Mouse (Mus musculus): Measurements from ENCODE around the gene Syt1. TPM values are rescaled to one million over a fixed set of nuclear protein-coding genes. Genes with fewer than 3 reads are reported as not detected.

The Syt1 gene
- polyA plus RNA-seq, 1 experiment from 2014 or later = 1.0 TPM

DNA sequence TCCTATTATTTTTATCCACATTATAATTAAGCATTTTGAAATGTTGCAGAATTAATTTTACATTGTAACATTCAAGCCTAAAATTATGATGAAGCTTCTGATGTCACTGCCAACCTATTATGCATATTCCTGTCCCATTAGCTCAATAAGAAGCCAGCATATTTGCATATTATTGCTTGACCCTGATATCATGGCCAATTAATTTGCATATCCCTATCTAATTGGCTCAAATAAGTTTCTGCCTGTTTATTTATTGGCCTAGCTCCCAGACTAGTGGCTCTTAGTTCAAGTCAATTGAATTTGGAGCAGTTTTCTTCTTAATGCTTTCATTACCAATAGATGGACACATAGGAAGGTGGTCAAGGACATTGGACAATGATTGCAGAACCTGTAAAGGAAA is 433.2 kb downstream of the Syt1 start:
- Histone ChIP-seq H3K36me3 (ENCODE audit: control insufficient read depth, insufficient read depth, low read length) (no peaks in the 10 kb centered on the region), H3K9ac (ENCODE audit: low read depth, low read length) (no peak overlapping the region), H3K27ac (ENCODE audit: low read depth, low read length) (no peak overlapping the region), H3K9me3 (ENCODE audit: control insufficient read depth, low read length) (no peaks in the 10 kb centered on the region), H3K4me2 (replicated peaks; ENCODE audit: low read depth, low read length) (no peak overlapping the region), H3K4me3 (ENCODE audit: low read length) (no peak overlapping the region), H3K4me1 (ENCODE audit: control insufficient read depth, insufficient read depth, low read length) (no peaks in the 10 kb centered on the region), H3K27me3 (ENCODE audit: control insufficient read depth, insufficient read depth, low read length) (no peaks in the 10 kb centered on the region)
- ATAC-seq (ENCODE audit: low FRiP score, low TSS enrichment) = no peak

DNA sequence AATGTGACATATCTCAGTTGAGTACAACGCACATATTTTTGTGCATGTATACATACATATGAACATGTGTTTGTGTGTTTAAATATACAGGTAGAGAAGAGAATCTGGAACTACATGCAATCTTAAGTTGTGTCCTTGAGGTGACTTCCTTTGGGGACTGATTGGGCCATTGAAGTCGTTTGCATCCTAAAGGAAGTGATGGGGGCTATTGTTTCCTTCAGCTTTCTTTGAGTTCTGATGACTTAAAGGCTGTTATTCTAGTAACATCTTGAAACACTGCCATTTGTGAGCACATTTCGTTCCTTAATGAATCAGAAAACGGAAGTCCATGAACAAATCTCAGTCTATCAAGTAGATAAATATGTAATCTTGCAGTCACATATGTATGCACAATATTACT is 438.0 kb downstream of the Syt1 start:
- no peak overlapping the region for H3K9ac ChIP-seq (ENCODE audit: low read depth, low read length)
- H3K4me1 ChIP-seq (ENCODE audit: control insufficient read depth, insufficient read depth, low read length) = peaks cover 6% of the 10 kb centered on the region
- H3K4me3 ChIP-seq (ENCODE audit: low read length) = no peak overlapping the region
- no peaks in the 10 kb centered on the region for H3K9me3 ChIP-seq (ENCODE audit: control insufficient read depth, low read length)
- 64% methylated on average over 4 of the region's 4 CpGs for WGBS
- no peaks in the 10 kb centered on the region for H3K27me3 ChIP-seq (ENCODE audit: control insufficient read depth, insufficient read depth, low read length)
- no peaks in the 10 kb centered on the region for H3K36me3 ChIP-seq (ENCODE audit: control insufficient read depth, insufficient read depth, low read length)
- no peak overlapping the region for H3K4me2 ChIP-seq (replicated peaks; ENCODE audit: low read depth, low read length)
- H3K27ac ChIP-seq (ENCODE audit: low read depth, low read length) = no peak overlapping the region
- ATAC-seq (ENCODE audit: low FRiP score, low TSS enrichment) = no peak

DNA sequence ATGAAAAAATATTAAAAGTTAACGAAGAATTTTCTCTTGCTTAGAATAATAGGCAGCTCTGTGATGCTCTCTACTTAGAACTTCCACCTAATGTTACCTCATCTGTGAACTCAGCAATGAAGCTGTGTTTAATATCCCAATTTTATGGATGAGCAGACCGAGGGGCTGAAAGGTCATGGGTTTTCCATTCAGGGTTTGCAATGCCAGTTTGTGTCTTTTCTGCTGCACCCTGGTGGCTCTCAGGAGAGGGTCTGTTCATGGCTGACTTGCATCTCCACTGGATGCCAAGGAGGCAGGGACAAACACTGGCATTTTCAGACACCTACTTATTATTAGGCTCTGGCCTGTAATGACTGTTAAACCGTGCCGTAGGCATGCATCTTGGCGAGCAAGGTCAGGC is 439.7 kb downstream of the Syt1 start:
- no peaks in the 10 kb centered on the region for H3K36me3 ChIP-seq (ENCODE audit: control insufficient read depth, insufficient read depth, low read length)
- no peak overlapping the region for H3K27ac ChIP-seq (ENCODE audit: low read depth, low read length)
- WGBS = 80% methylated on average over 5 of the region's 5 CpGs
- H3K9ac ChIP-seq (ENCODE audit: low read depth, low read length) = no peak overlapping the region
- no peak overlapping the region for H3K4me2 ChIP-seq (replicated peaks; ENCODE audit: low read depth, low read length)
- no peaks in the 10 kb centered on the region for H3K9me3 ChIP-seq (ENCODE audit: control insufficient read depth, low read length)
- no peaks in the 10 kb centered on the region for H3K27me3 ChIP-seq (ENCODE audit: control insufficient read depth, insufficient read depth, low read length)
- ATAC-seq (ENCODE audit: low FRiP score, low TSS enrichment) = no peak
- peaks cover 8% of the 10 kb centered on the region for H3K4me1 ChIP-seq (ENCODE audit: control insufficient read depth, insufficient read depth, low read length)
- H3K4me3 ChIP-seq (ENCODE audit: low read length) = no peak overlapping the region

DNA sequence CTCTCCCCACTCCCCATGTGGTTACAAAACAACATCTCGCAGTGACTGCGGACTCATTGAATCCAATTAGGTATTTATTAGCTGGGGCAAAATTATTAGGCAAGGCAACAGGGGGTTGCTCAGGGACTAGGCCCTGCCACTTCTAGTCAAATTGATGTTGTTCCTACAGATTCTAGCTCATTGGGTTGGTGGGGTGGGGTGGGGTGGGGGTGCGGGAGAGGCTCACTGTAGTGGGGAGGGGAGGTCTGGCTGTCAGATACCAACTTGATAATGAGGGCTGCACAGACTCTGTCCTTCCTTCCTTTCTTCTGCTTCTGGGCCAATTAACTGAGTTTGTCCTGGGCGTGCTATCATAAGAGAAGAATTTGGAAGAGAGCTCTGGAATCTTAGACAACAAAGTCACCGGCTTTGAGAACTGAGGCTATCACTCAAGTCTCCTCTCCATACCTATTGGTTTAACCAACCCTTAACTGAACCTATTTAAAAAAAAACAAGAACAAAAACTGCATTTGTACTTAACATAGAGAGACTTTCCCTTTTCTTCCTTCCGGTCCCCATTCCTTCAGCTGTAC is 441.1 kb downstream of the Syt1 start:
- Histone ChIP-seq H3K4me1 (ENCODE audit: control insufficient read depth, insufficient read depth, low read length) (peaks cover 8% of the 10 kb centered on the region), H3K27ac (ENCODE audit: low read depth, low read length) (no peak overlapping the region), H3K9ac (ENCODE audit: low read depth, low read length) (no peak overlapping the region), H3K4me3 (ENCODE audit: low read length) (no peak overlapping the region), H3K9me3 (ENCODE audit: control insufficient read depth, low read length) (no peaks in the 10 kb centered on the region), H3K27me3 (ENCODE audit: control insufficient read depth, insufficient read depth, low read length) (no peaks in the 10 kb centered on the region), H3K36me3 (ENCODE audit: control insufficient read depth, insufficient read depth, low read length) (no peaks in the 10 kb centered on the region), H3K4me2 (replicated peaks; ENCODE audit: low read depth, low read length) (no peak overlapping the region)
- WGBS = 87% methylated on average over 6 of the region's 6 CpGs
- ATAC-seq (ENCODE audit: low FRiP score, low TSS enrichment) = no peak

DNA sequence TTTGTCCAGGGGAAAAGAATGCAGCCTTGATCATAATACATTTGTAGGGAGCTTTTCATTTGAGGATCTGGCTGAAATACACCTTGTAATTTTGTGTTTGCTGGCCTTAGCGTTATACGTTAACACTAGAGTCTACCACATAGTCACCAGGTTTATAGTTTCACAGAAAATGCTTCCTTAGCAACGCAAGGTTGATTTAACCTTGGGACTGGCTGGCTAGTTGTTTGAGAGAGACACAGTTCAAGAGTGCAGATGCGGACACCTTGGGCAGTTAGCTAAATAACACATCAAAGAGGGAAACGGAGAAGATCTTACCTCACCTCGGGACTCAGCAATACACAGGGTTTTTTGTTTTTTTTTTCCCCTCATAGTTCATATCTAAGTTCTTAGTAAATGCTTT is 441.9 kb downstream of the Syt1 start:
- ATAC-seq (ENCODE audit: low FRiP score, low TSS enrichment) = no peak

DNA sequence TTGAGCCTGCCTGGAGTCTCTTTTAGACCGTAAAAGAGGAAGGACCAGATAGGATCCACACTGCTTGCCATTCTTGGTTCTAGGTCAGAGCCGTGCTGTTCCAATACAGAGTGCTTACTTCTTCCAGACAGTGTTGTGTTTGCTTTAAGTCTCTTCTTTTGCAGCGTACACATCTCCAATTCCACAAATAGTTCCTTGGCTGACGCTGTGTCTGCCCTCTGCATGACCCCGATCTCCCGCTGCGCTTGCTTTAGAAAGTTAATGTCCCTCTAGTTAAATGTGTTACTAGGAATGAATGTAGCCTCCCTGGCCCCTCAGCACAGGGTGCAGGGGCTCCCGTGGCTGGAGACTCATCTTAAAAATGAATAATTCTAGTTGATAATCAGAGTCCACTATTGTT is 442.6 kb downstream of the Syt1 start:
- Histone ChIP-seq H3K4me3 (ENCODE audit: low read length) (no peak overlapping the region), H3K27me3 (ENCODE audit: control insufficient read depth, insufficient read depth, low read length) (no peaks in the 10 kb centered on the region), H3K36me3 (ENCODE audit: control insufficient read depth, insufficient read depth, low read length) (no peaks in the 10 kb centered on the region), H3K9ac (ENCODE audit: low read depth, low read length) (no peak overlapping the region), H3K27ac (ENCODE audit: low read depth, low read length) (no peak overlapping the region), H3K4me2 (replicated peaks; ENCODE audit: low read depth, low read length) (peak overlapping the region; percentile 24), H3K9me3 (ENCODE audit: control insufficient read depth, low read length) (no peaks in the 10 kb centered on the region), H3K4me1 (ENCODE audit: control insufficient read depth, insufficient read depth, low read length) (peaks cover 8% of the 10 kb centered on the region)
- ATAC-seq (ENCODE audit: low FRiP score, low TSS enrichment) = peak; percentile 83
- WGBS = 9% methylated on average over 8 of the region's 8 CpGs

More for the DNA sequence above, 441.9 kb downstream of the Syt1 start:
- no peak overlapping the region for H3K4me3 ChIP-seq (ENCODE audit: low read length)
- no peak overlapping the region for H3K4me2 ChIP-seq (replicated peaks; ENCODE audit: low read depth, low read length)
- H3K36me3 ChIP-seq (ENCODE audit: control insufficient read depth, insufficient read depth, low read length) = no peaks in the 10 kb centered on the region
- H3K9me3 ChIP-seq (ENCODE audit: control insufficient read depth, low read length) = no peaks in the 10 kb centered on the region
- peaks cover 8% of the 10 kb centered on the region for H3K4me1 ChIP-seq (ENCODE audit: control insufficient read depth, insufficient read depth, low read length)
- H3K27ac ChIP-seq (ENCODE audit: low read depth, low read length) = no peak overlapping the region
- H3K9ac ChIP-seq (ENCODE audit: low read depth, low read length) = no peak overlapping the region
- WGBS = 43% methylated on average over 6 of the region's 6 CpGs
- H3K27me3 ChIP-seq (ENCODE audit: control insufficient read depth, insufficient read depth, low read length) = no peaks in the 10 kb centered on the region

DNA sequence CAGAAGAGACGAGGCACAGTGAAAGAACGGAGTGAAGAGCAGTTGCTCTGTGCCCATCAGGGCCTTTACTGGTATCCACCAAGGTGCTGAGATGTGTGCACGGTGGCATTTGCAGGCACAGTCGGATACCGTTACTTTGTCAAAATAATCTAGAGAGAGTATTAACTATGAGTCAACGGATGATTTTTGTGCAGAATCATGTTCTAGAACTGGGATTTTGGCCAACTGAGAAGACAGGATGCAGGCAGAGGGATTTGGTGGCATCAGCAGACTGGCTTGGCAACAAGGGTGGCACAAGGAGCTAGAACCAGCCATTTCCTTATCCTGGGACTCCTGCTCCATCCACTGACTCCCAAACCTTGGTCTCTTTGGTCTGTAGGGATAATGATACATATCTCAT is 443.3 kb downstream of the Syt1 start:
- H3K27ac ChIP-seq (ENCODE audit: low read depth, low read length) = no peak overlapping the region
- no peak for ATAC-seq (ENCODE audit: low FRiP score, low TSS enrichment)
- no peak overlapping the region for H3K4me2 ChIP-seq (replicated peaks; ENCODE audit: low read depth, low read length)
- peaks cover 8% of the 10 kb centered on the region for H3K4me1 ChIP-seq (ENCODE audit: control insufficient read depth, insufficient read depth, low read length)
- no peaks in the 10 kb centered on the region for H3K36me3 ChIP-seq (ENCODE audit: control insufficient read depth, insufficient read depth, low read length)
- H3K9ac ChIP-seq (ENCODE audit: low read depth, low read length) = no peak overlapping the region
- H3K27me3 ChIP-seq (ENCODE audit: control insufficient read depth, insufficient read depth, low read length) = no peaks in the 10 kb centered on the region
- H3K9me3 ChIP-seq (ENCODE audit: control insufficient read depth, low read length) = no peaks in the 10 kb centered on the region
- H3K4me3 ChIP-seq (ENCODE audit: low read length) = no peak overlapping the region
- 96% methylated on average over 6 of the region's 6 CpGs for WGBS

DNA sequence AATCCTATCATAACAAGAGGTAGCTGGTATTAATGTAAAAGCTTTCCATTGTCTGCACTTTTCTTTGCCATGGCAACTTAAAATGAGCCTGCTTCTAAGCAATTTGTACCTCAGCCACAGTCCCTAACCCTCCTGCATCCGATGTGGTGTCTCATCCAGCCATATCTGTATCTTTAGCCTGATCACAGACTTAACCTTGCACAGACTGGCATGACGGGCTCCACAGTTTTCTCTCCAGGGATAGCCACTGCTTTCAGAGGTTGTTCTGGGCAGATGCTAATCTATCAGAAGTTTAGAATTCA is 451.2 kb downstream of the Syt1 start:
- WGBS = 76% methylated on average over 2 of the region's 2 CpGs
- Histone ChIP-seq H3K9ac (ENCODE audit: low read depth, low read length) (no peak overlapping the region), H3K4me3 (ENCODE audit: low read length) (no peak overlapping the region), H3K4me2 (replicated peaks; ENCODE audit: low read depth, low read length) (no peak overlapping the region), H3K27ac (ENCODE audit: low read depth, low read length) (no peak overlapping the region), H3K36me3 (ENCODE audit: control insufficient read depth, insufficient read depth, low read length) (no peaks in the 10 kb centered on the region), H3K4me1 (ENCODE audit: control insufficient read depth, insufficient read depth, low read length) (no peaks in the 10 kb centered on the region), H3K27me3 (ENCODE audit: control insufficient read depth, insufficient read depth, low read length) (no peaks in the 10 kb centered on the region), H3K9me3 (ENCODE audit: control insufficient read depth, low read length) (no peaks in the 10 kb centered on the region)
- no peak for ATAC-seq (ENCODE audit: low FRiP score, low TSS enrichment)

DNA sequence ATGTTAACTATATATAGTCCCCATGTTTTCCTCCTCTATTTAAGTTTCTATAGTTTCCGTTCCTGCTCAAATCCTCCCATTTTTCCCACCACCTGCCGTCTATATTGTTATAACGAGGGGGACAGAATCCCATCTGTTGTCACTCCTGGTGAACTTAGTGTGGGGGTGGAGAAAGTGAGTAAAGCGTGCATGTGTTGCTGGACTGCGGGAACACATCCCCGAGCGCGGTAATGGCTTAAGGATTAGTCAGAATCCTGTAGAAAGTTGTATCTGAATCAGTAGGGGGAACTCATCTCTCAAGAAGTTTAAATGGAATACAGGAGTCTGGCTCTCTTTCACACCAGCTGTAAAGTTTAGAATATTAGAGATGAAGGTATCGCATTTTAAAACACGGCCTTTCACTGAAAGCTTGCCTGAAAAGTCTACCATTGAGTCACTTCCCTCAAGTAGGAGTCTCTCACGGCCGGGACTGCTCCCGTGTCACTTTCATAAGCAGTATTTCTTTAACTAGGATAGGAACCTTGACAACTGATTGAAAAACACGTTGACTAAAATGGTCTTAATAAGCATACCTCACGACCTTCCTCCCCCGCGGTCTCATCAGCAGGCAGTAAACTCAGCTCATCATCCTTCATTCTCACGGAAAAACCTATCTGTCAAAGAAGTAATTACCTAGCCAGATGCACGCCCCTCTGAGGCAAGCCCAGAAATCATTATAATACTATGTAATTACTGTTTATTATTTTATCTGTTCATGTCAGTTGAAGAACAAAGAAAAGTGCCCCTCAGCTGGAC is 451.8 kb downstream of the Syt1 start:
- Histone ChIP-seq H3K27me3 (ENCODE audit: control insufficient read depth, insufficient read depth, low read length) (no peaks in the 10 kb centered on the region), H3K36me3 (ENCODE audit: control insufficient read depth, insufficient read depth, low read length) (no peaks in the 10 kb centered on the region)
- no peak for ATAC-seq (ENCODE audit: low FRiP score, low TSS enrichment)

More for the DNA sequence above, 451.8 kb downstream of the Syt1 start:
- Histone ChIP-seq H3K9ac (ENCODE audit: low read depth, low read length) (no peak overlapping the region), H3K4me1 (ENCODE audit: control insufficient read depth, insufficient read depth, low read length) (no peaks in the 10 kb centered on the region), H3K4me3 (ENCODE audit: low read length) (no peak overlapping the region), H3K4me2 (replicated peaks; ENCODE audit: low read depth, low read length) (no peak overlapping the region), H3K27ac (ENCODE audit: low read depth, low read length) (no peak overlapping the region), H3K9me3 (ENCODE audit: control insufficient read depth, low read length) (no peaks in the 10 kb centered on the region)
- WGBS = 72% methylated on average over 19 of the region's 19 CpGs
